Comparison of ENCODE assay signal across 8 mouse cellular contexts in genomic region chr16:33344379-33344778, GRCm38 (mm10). TPM values are rescaled to one million over a fixed set of nuclear protein-coding genes. Genes with fewer than 3 reads are reported as not detected.
DNase-seq lines count a peak whose midpoint lies in the region; ATAC-seq and TF ChIP-seq lines count a peak whose summit lies in the region.

No protein-coding gene starts in this region.

- WGBS in forebrain, embryonic 14.5 days: 46% methylated on average over 9 of the region's 9 CpGs
- 48% methylated on average over 9 of the region's 9 CpGs for WGBS in kidney, embryonic 16.5 days

- H3K36me3 ChIP-seq in testis, adult 2 months (ENCODE audit: control insufficient read depth, insufficient read depth, low read length): no peaks in the 10 kb centered on the region
- no peaks in the 10 kb centered on the region for H3K36me3 ChIP-seq in forebrain, embryonic 14.5 days (ENCODE audit: control insufficient read depth, insufficient read depth, low read length)
- no peaks in the 10 kb centered on the region for H3K36me3 ChIP-seq in kidney, embryonic 16.5 days (ENCODE audit: insufficient read depth, low read length)

- no peak for TF ChIP-seq CTCF in testis, adult 2 months (IDR thresholded peaks at IDR 0.05; ENCODE audit: control insufficient read depth, insufficient read depth, insufficient replicate concordance, low read depth, low read length)

- H3K4me1 ChIP-seq in testis, adult 2 months (ENCODE audit: control insufficient read depth, insufficient read depth, low read length): no peaks in the 10 kb centered on the region
- H3K4me1 ChIP-seq in forebrain, embryonic 14.5 days (ENCODE audit: control insufficient read depth, insufficient read depth, low read length): no peaks in the 10 kb centered on the region
- H3K4me1 ChIP-seq in kidney, embryonic 16.5 days (ENCODE audit: insufficient read depth, low read length): 0 out of 2 replicates have a peak, but pooled peaks cover 4% of the 10 kb centered on the region

- peak overlapping the region; percentile 2; the same call in 1 of the 2 replicates for H3K4me3 ChIP-seq in testis, adult 2 months (ENCODE audit: control insufficient read depth, low read depth, low read length)
- H3K4me3 ChIP-seq in forebrain, embryonic 14.5 days (ENCODE audit: low read depth, low read length): no peak overlapping the region
- no peak overlapping the region for H3K4me3 ChIP-seq in kidney, embryonic 16.5 days (ENCODE audit: low read length)

- H3K4me2 ChIP-seq in forebrain, embryonic 14.5 days (ENCODE audit: low read length): no peak overlapping the region
- H3K4me2 ChIP-seq in kidney, embryonic 16.5 days (replicated peaks; ENCODE audit: low read depth, low read length): no peak overlapping the region

- DNase-seq in testis, postnatal 10 days (ENCODE audit: low spot score): no peak
- DNase-seq in forebrain, embryonic 14.5 days (ENCODE audit: low spot score): peak; percentile 62
- peak; percentile 30 to 44 for DNase-seq in layer of hippocampus, postnatal 36 days
- DNase-seq in right cerebral cortex, postnatal 36 days (ENCODE audit: low spot score in 2 of 2): peak; percentile 65 to 85
- no peak for DNase-seq in spleen, adult 18-20 months
- DNase-seq in spleen, adult 12 weeks (ENCODE audit: low spot score): no peak

- H3K9me3 ChIP-seq in forebrain, embryonic 14.5 days (replicated peaks; ENCODE audit: control insufficient read depth, low read length): no peaks in the 10 kb centered on the region
- no peaks in the 10 kb centered on the region for H3K9me3 ChIP-seq in kidney, embryonic 16.5 days (ENCODE audit: low read length)

- peak overlapping the region; percentile 67 for H3K27ac ChIP-seq in testis, adult 2 months (ENCODE audit: control insufficient read depth, insufficient read depth, low read depth, low read length)
- no peak overlapping the region; the same call in 1 of the 2 replicates for H3K27ac ChIP-seq in forebrain, embryonic 14.5 days (ENCODE audit: low read depth, low read length)
- no peak overlapping the region for H3K27ac ChIP-seq in kidney, embryonic 16.5 days (ENCODE audit: low read length)

- no peaks in the 10 kb centered on the region for H3K27me3 ChIP-seq in testis, adult 2 months (ENCODE audit: control insufficient read depth, insufficient read depth, low read length)
- H3K27me3 ChIP-seq in forebrain, embryonic 14.5 days (replicated peaks; ENCODE audit: control insufficient read depth, insufficient read depth, low read length): no peaks in the 10 kb centered on the region
- no peaks in the 10 kb centered on the region for H3K27me3 ChIP-seq in kidney, embryonic 16.5 days (ENCODE audit: insufficient read depth, low read length)

- peak; percentile 65; the same call in 1 of the 2 replicates for ATAC-seq in forebrain, embryonic 14.5 days
- no peak for ATAC-seq in kidney, embryonic 16.5 days (ENCODE audit: low FRiP score, low TSS enrichment)

- no peak for TF ChIP-seq POLR2A in testis, adult 2 months (IDR thresholded peaks at IDR 0.05; ENCODE audit: control insufficient read depth, low read depth, low read length)

- H3K9ac ChIP-seq in forebrain, embryonic 14.5 days (ENCODE audit: low read length): 0 out of 2 replicates have a peak overlapping the region, but pooled peaks have one; percentile 4
- H3K9ac ChIP-seq in kidney, embryonic 16.5 days (replicated peaks; ENCODE audit: low read length): no peak overlapping the region

RNA-seq across cellular contexts. Expression of gene Zfp148, which starts 36.3 kb away (rescaled TPM):
- 4.6 and 5.4 TPM in 2 replicates for polyA plus RNA-seq in testis, adult 2 months (2012; rRNA removed)
- polyA plus RNA-seq in forebrain, embryonic 14.5 days (2014; fragmentation: Nextera tagmentation; extraction: Ambion mirVana): 58.1 and 67.3 TPM in 2 replicates
- total RNA-seq in layer of hippocampus, postnatal 36 days (2021): 100 to 1,000 TPM; 159 to 164 TPM
- polyA plus RNA-seq in kidney, embryonic 16.5 days (2015; fragmentation: Nextera tagmentation; extraction: Ambion mirVana): 59.0 and 60.1 TPM in 2 replicates

Comparison
In these comparisons a context has a peak if more than half of its experiments do, and no peak if none do; other contexts are left out.
1. DNase-seq: peak in forebrain, embryonic 14.5 days (single experiment), layer of hippocampus, postnatal 36 days (2 of 2) and right cerebral cortex, postnatal 36 days (2 of 2); none in testis, postnatal 10 days (single experiment), spleen, adult 18-20 months (0 of 2) and spleen, adult 12 weeks (single experiment).